Mouse (Mus musculus): ENCODE measurements around the gene Fcgr1.
"Not testable (repeated sequence)": the region's sequence is repeated elsewhere in the genome, so short reads cannot be mapped to it uniquely, and the experiment has no call there.

Gene Fcgr1

DNA sequence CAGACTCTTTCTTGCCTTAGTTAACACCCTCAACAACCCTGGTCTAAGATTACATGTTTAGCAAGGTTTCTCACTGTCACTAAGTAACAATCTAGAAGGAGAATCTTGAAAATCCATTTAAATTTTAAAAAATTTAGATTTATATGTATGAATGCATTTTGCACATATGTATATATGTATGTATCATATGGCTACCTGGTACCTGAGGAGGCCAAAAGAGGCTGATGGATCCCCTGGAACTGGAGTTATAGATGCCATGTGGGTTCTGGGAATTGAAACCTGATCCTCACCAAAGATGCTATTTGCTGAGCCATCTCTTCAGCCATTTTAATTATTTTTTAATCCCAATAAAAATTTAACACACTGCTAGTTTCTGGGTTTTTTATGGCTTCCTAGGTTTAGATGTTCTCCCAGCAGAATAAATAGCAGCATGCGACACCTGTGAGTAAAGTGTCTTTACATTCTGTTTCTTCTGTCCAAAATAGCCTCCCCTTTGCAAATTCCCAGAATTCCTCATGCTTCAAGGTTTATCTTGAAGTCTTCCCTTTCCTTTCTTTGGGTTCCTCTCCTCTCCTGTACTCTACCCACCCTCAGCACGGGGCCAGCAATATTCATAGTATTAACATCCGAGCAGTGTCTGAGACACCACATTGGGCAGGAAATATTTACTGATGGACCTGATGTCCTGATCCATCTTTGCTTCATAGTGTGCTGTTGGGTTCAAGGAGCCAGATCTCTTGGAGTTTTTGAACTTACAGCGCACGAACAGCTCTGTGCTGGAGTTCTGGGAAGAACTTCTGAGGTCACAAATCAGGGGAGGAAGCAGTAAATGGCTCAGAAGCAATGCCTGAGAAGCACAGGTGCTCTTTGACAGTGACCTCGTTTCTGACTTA, 45.4 kb downstream of the Fcgr1 start:
- DNase-seq (ENCODE audit: low spot score in 2 of 2) = no peak

DNA sequence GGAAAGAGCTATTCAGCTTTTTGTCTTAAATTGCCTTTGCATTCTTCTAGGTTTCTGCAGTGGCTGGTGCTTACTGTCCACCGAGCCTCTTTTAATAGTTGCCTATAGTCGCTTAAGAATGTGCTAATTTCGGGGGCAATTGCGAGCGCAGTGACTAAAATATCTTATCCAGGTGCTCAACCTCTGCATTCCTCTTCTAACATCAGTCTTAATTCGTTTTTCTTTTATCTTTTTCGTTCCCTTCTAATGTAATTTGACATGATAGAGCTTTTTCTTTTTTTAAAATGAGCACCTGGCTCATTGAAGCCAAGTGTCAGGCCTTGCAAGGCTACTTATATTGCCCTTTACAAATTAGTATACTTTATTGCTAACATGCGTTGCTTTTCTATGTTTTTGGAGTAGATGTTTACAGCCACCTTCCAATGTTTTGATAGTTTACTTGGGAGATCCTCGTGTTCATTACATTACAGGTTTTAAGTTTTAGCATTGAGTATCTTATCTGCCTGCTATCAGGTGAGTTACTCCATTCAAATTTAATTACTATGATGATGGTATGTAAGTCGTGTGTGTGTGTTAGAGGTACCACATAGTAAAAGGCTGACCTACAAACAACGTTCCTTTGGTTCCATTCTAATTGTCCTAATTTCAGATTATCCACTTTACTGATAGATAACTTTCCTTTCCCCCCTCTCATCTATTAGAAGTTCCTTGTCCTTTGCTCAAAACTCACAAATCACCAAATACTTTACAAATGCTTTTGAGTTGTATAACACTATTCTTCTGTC, 46.2 kb downstream of the Fcgr1 start:
- no peak for DNase-seq (ENCODE audit: low spot score in 2 of 2)

GRCm38 (mm10) chr3:96246427-96246856, 47.3 kb downstream of the Fcgr1 start, which contains the start of gene Hist2h3c1:
Gene Hist2h3c1, plus strand, starts transcription at chr3:96246685.
- DNase-seq (ENCODE audit: low spot score in 2 of 2) = not testable (repeated sequence)

GRCm38 (mm10) chr3:96246018-96246417, 47.8 kb downstream of the Fcgr1 start:
- peak in 1 of 2 experiments; percentile 39 for DNase-seq (ENCODE audit: low spot score in 2 of 2)

- peak; percentile 89 to 92 for DNase-seq (ENCODE audit: low spot score in 2 of 2)
Measured at GRCm38 (mm10) chr3:96245003-96245886, 48.5 kb downstream of the Fcgr1 start, which contains the start of gene Hist2h2aa1. Gene Hist2h2aa1, plus strand, starts transcription at chr3:96245497.

DNA sequence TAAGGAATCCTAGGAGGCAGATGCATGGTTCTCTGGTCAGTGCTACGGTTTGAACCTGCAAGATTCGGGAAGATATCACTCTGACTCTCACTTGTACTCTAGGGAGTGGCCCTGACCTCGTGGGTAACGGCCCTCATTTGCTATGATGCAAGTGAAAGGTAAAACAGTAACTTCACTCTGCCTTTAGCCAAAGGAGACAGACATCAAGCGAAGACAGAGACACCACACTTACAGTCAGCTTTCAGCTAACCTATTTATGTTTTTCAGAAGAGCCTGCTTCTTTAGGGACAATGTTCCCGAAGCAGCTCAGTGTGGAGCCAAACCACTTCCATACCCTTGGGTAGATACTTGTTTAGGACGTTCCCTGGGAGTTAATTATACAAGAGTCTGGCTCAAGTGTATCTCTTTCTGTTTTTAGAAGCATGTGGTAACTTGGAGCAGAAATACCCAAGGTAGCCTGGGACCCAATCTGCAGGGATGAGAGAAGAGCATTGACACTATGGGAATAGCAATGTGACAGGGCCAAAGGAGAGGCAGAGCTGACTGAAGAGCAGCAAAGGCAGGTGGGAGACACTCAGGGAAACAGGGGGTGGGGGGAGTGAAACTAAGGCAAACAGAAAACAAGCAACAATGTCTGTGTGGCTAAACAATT, 49.7 kb downstream of the Fcgr1 start:
- no peak for DNase-seq (ENCODE audit: low spot score in 2 of 2)

- no peak for DNase-seq (ENCODE audit: low spot score in 2 of 2)
Measured at GRCm38 (mm10) chr3:96240799-96241197, 53.0 kb downstream of the Fcgr1 start.

- DNase-seq (ENCODE audit: low spot score in 2 of 2) = peak; percentile 99
Measured at GRCm38 (mm10) chr3:96239949-96240798, 53.6 kb downstream of the Fcgr1 start, which contains the start of gene Hist2h2aa2. Gene Hist2h2aa2, minus strand, starts transcription at chr3:96240276.

GRCm38 (mm10) chr3:96238954-96239793, 54.6 kb downstream of the Fcgr1 start, which contains the start of gene Hist2h3c2:
Gene Hist2h3c2, minus strand, starts transcription at chr3:96239127.
- peak; percentile 73 to 89 for DNase-seq (ENCODE audit: low spot score in 2 of 2)

- peak; percentile 51 to 74 for DNase-seq (ENCODE audit: low spot score in 2 of 2)
Measured at GRCm38 (mm10) chr3:96237904-96238511, 55.8 kb downstream of the Fcgr1 start.

DNA sequence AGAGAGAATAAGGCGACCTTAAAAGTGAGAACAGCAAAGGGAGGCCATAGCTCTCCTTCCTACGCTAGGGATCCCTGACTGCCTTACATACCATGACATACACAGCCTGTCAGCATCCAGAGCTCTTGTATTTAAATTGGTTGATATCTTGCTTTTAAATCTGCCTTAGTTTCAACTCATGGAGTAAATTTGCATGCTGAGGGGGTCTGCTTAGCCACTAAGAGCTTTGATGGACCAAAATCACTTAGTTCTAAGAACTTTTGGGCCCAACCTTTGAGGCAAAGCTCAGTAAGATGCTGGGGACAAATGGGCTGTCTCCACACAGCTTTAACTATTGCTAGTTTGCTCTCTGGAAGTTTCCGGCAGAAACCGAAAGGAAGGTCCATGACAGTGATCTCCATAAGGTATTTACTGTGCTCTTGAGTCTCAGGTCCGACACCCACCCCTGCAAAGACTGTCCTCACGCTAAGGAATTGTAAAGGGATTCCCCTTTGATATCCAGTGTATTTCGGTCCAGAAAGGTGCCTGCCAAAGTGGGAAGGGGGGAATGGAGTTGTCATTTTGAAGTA, 56.4 kb downstream of the Fcgr1 start:
- peak; percentile 52 to 72 for DNase-seq (ENCODE audit: low spot score in 2 of 2)

DNA sequence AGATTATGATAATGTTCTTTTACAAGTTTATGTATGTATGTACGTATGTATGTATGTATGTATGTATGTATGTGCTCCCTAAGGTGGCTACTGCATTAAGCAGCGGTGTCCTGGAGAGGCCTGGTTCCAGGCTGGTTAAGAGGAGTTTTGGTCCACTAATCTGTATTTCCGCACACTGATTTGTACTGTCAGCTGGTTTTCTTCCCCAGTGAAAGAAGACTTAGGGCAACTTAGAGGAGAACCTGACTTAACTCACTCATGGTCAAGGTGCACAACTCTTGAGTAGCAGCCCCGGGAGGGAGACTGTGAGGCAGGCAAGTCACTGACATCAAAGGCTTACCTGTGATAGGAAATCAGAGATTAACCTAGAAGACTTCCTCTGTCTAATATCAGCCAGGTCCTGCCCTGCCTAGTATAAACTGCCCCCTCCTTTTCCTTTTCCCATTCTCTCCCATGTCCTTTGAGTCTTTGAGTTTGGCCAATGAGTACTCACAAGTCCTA, 56.9 kb downstream of the Fcgr1 start:
- no peak for DNase-seq (ENCODE audit: low spot score in 2 of 2)

- DNase-seq (ENCODE audit: low spot score in 2 of 2) = no peak
Measured at GRCm38 (mm10) chr3:96235836-96236235, 57.9 kb downstream of the Fcgr1 start.

- DNase-seq (ENCODE audit: low spot score in 2 of 2) = no peak
Measured at GRCm38 (mm10) chr3:96234914-96235313, 58.9 kb downstream of the Fcgr1 start.
